Mouse (Mus musculus) testis, adult 2 months (tissue): ENCODE measurements around the gene Slc1a7.

ENCODE experiments used
- CTCF ChIP-seq: fragments of 200-500 bp; IDR thresholded peaks from 2 replicates; pipeline ENCODE4 v1.5.1; 2012; ENCODE audit warnings: low read depth, mild to moderate bottlenecking, inconsistent platforms, low read length, moderate library complexity; ENCODE audit not compliant: control insufficient read depth, insufficient read depth, insufficient replicate concordance
- POLR2A ChIP-seq: fragments of 200-500 bp; IDR thresholded peaks from 2 replicates; pipeline ENCODE4 v1.6.1; 2012; ENCODE audit warnings: low read depth, mild to moderate bottlenecking, inconsistent platforms, low read length, moderate library complexity; ENCODE audit not compliant: control insufficient read depth

DNA sequence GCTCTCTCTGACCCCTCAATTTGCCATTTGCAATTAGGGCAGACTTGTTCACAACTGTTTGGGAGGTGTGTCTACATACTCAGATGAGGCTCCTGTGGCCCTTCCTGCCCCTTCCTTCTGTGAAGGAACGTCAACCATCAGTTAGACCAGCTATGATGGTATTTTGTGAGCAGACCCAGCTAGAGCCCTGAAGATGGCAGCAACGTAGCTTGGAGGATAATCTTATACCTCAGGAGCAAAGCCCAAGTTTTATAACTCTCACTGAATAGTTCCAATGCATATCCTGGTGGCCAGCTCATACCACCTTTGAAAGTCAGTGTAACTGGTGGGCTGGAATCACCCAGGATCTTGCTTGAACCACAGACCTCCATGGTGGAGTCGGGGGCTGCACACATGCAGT lies 36.7 kb upstream of the Slc1a7 start:
- TF ChIP-seq CTCF, result no peak
- TF ChIP-seq POLR2A, result no peak
